Mouse (Mus musculus): ENCODE data around the gene 4430402I18Rik. TPM values are rescaled to one million over a fixed set of nuclear protein-coding genes. Genes with fewer than 3 reads are reported as not detected.
"Not testable (repeated sequence)": the region's sequence is repeated elsewhere in the genome, so short reads cannot be mapped to it uniquely, and the experiment has no call there.

4430402I18Rik gene
- polyA plus RNA-seq (2015; fragmentation: Nextera tagmentation; extraction: Ambion mirVana), result 0.42 and 0.83 TPM in 2 replicates

- no peak for DNase-seq (ENCODE audit: low spot score)
Measured at GRCm38 (mm10) chr19:28967652-28968051, at the start of gene 4430402I18Rik. Gene 4430402I18Rik (minus strand): TSS chr19:28967800.

GRCm38 (mm10) chr19:29016786-29017185 lies 49.2 kb upstream of the 4430402I18Rik start:
- no peak for DNase-seq (ENCODE audit: low spot score)

DNA sequence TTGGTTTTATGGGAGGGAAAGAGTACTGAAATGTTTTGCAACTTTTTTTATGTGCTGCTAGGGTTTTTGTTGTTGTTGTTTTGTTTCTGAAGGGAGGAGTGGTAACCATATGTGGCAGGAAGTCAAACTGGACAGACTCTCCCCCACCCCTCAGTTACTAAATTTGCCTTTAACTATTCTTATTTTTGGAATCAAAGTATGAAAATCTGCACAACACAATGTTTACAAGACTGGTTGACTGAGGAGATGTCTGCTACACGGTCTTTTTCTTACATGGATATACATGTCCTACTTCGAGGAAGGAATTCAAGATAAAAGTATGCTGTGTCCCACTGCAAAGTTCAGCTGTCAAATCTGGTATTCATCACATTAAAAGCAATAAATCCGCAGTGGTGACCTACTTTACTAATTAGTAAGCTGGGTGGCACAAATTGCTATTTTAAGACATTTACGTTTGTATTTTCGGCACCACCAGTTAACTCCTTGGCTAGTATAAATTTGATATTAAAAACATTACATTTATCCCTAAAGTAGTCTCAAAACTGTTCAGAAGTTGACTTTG lies 48.7 kb upstream of the 4430402I18Rik start:
- no peak for DNase-seq (ENCODE audit: low spot score)

DNA sequence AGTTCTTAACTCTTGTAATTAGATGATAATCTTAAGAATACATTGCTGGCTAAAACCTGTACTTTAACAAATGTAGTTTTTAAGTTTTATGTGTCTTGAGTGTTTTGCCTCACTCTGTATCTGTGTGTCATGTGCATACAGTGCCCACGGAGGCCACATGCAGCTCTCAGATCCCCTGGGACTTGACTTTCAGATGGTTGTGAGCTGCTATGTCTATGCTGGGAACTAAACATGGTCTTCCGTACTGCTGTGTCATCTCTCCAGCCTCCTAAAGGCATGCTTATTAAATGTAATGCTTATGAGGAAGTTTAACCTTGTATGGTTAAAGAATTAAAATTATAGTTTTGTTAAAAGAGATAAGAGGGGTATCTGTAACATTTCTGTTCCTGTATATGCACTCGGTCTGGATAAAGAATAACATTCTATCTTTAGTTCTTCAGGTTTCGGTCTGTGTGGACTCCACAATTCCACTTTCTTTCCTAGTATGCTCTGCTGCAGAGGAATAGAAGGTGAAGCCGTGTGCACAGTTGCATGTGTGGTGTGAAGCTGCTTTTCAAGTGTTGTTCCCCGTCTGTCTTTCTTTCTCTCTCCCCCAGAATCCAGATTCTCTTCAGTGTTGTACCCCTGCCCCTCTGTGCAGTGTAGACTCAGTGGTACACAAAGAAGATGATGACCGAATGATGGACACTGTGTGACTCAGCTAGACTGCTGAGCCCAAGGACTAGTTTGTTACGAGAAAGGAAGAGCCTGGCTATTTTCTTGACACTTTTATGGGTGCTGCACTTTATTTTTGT lies 48.0 kb upstream of the 4430402I18Rik start:
- DNase-seq (ENCODE audit: low spot score), result no peak

DNA sequence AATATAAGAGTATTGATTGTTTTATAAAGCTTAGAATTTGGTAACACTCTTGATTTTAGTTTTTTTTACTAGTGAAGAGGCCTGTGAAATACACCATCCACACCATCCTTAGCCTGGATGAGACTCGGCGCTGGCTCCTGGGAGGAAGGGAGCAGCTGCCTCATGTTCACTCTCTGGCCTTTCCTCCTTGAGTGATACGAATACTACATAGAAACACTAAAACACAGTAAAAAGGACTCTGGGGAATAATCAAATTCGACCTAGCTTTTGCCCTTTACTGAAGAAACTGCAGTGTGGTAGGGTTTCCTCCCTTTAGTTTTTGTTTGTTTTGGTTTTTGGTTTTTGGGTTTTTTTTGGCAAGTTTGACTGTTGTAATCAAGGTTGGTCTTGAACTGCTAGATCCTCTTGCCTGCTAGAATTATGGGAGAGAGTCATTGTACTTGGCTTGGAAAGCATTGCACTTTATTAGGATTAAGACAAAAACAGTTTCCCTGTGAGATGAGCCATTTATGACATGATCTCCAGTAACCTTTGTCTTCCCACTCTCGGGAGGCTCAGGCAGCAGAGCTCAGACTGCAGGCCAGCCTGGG lies 47.0 kb upstream of the 4430402I18Rik start:
- DNase-seq (ENCODE audit: low spot score), result no peak

- DNase-seq (ENCODE audit: low spot score), result no peak
Measured at GRCm38 (mm10) chr19:29011355-29011990, 43.9 kb upstream of the 4430402I18Rik start.

DNA sequence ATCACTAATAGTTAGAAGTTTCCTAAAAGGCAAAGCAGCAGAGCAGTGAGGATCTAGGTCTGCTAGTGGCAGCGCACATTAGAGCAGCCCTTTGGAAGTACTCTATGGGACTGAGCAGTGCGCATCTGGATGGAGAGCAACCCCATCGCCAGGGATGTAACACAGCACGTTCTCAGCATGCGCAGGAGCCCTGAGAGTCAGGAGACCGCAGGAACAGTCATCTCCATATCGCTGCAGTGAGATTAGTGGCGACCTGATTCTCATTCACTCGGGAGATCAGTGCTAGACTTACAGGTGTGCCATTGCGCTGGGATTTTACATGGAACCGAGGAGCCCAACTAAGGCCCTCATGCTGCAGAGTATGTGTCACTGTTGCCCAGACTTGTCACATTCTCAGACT lies 41.4 kb upstream of the 4430402I18Rik start:
- DNase-seq (ENCODE audit: low spot score), result no peak

DNA sequence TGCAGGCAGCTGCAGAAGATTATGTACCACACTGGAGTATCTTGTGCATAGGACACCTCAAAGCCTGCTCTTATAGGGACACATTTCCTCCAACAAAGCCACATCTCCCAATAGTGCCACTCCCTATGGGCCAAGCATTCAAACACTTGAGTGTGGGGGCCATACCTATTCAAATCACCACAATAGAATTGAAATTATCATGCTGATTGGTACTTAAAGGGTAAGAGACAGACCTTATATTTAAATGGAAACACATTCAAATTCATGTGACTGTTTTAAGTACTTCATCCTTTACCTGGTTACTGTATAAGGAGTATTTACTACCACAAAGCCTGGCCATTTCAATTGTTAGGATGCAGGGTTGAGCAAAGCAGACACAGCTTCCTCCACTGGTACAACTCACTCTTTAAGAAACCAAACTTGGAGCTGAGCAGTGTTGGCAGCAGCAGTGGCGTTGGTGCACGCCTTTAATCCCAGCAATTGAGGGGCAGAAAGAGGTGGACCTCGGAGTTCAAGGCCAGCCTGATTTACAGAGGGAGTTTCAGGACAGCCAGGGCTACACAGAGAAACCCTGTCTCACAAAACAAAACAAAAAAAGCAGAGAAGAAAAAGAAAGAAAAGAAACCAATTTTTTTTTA lies 40.6 kb upstream of the 4430402I18Rik start:
- no peak for DNase-seq (ENCODE audit: low spot score)

DNA sequence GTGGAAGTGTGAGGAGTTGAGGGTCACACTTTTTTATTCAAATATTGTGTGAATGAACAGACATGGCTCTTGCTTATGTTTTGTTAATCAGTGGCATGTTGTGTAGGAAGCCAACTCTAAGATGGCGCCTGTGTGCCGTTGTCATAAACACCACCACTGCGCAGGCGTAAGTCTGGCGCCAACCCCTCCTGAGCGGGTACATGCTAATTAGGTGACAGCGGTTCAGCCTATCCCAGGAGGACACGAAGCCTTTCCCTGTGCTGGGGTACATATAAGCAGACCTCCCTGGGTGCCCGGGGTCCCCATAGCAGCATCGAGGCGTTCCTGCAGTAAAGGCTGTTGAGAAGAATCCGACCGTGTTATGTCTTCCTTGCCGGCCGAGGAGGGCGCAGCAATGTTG lies 32.7 kb upstream of the 4430402I18Rik start:
- DNase-seq (ENCODE audit: low spot score), result not testable (repeated sequence)

GRCm38 (mm10) chr19:28997976-28998630 lies 30.5 kb upstream of the 4430402I18Rik start:
- DNase-seq (ENCODE audit: low spot score), result no peak

GRCm38 (mm10) chr19:28995366-28995765 lies 27.8 kb upstream of the 4430402I18Rik start:
- no peak for DNase-seq (ENCODE audit: low spot score)

GRCm38 (mm10) chr19:28994870-28995269 lies 27.3 kb upstream of the 4430402I18Rik start:
- no peak for DNase-seq (ENCODE audit: low spot score)

GRCm38 (mm10) chr19:28991391-28991790 lies 23.8 kb upstream of the 4430402I18Rik start:
- DNase-seq (ENCODE audit: low spot score), result no peak

- DNase-seq (ENCODE audit: low spot score), result no peak
Measured at GRCm38 (mm10) chr19:28990590-28991221, 23.1 kb upstream of the 4430402I18Rik start.

DNA sequence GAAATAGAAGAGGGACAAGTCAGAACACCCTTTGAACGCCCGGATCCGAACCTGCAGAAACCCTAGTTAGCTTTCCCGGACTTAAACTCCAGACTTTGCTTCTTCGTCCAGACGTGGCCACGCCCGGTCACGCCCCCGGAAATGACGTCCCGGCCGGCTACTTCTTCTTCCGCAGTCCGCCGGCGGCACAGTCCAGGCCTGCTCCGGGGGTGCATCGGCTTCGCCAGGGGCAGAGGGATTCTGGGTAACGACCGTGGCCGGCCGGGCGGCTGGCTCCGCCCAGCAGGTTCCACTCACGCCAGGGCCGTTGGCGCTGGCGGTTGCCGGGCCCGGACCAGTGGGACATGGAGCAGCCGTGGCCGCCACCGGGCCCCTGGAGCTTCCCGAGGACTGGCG lies 22.6 kb upstream of the 4430402I18Rik start, which contains the start of gene Cdc37l1:
Cdc37l1 (plus strand) TSS at position 159 of the 396 bp plus-strand sequence.
- DNase-seq (ENCODE audit: low spot score), result peak; percentile 92

- DNase-seq (ENCODE audit: low spot score), result no peak
Measured at GRCm38 (mm10) chr19:28989515-28989914, 21.9 kb upstream of the 4430402I18Rik start.

GRCm38 (mm10) chr19:28982617-28983016 lies 15.0 kb upstream of the 4430402I18Rik start:
- DNase-seq (ENCODE audit: low spot score), result no peak

GRCm38 (mm10) chr19:28974862-28975611 lies 7.4 kb upstream of the 4430402I18Rik start:
- DNase-seq (ENCODE audit: low spot score), result peak; percentile 63

DNA sequence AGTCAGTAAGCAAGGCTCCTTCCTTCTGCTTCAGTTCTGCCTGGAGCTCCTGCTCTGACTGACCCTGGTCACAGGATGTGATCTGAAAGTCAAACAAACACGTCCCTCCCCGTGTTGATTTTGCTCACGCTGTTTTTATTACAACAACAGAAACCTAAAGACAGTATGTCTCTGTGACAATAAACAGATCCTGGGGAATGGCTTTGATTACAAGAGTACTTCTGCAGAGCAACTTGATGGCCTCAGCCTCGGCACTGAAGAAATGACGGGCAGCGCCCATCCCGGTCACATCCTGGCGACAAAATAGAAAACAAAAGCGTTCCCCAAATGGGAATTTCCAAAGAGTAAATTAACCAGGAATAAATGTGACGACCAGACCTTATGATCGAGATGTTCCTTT lies 2.7 kb upstream of the 4430402I18Rik start:
- no peak for DNase-seq (ENCODE audit: low spot score)

DNA sequence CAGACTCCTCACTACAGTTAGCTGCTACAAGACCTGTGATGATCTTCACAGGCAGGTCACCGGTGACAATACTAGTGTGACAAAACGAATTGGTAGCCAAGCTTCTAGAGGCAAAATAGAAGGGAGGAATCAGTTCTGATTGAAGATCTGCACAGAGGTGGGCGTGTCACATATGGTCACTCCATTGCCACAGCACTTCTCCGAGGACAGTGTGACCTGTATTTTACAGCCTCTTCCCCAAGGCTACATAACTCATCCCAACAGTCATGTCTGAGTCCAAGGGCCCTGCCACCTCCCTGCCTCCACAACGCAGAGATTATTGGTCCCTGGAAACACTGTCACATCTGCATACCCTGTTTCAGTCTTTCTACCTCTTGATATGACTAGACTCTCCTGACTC lies 1.6 kb upstream of the 4430402I18Rik start:
- no peak for DNase-seq (ENCODE audit: low spot score)
